Mouse (Mus musculus) thymus, adult 2 months (tissue): ENCODE data around the gene Gm15557.
"Not testable (repeated sequence)": the region's sequence is repeated elsewhere in the genome, so short reads cannot be mapped to it uniquely, and the experiment has no call there.

Source experiments
- CTCF ChIP-seq: fragments of 200-500 bp; IDR thresholded peaks from 2 replicates; pipeline ENCODE4 v1.5.1; 2012; ENCODE audit warnings: mild to moderate bottlenecking, control low read depth, low read length, moderate library complexity, borderline replicate concordance; ENCODE audit not compliant: control insufficient read depth, poor library complexity, insufficient read depth; ENCODE audit errors: extremely low read depth
- POLR2A ChIP-seq: fragments of 200-500 bp; IDR thresholded peaks from 2 replicates; pipeline ENCODE4 v1.6.1; 2012; ENCODE audit warnings: mild to moderate bottlenecking, low read length, control low read depth, moderate library complexity; ENCODE audit not compliant: control insufficient read depth, poor library complexity, insufficient read depth; ENCODE audit errors: extremely low read depth

DNA sequence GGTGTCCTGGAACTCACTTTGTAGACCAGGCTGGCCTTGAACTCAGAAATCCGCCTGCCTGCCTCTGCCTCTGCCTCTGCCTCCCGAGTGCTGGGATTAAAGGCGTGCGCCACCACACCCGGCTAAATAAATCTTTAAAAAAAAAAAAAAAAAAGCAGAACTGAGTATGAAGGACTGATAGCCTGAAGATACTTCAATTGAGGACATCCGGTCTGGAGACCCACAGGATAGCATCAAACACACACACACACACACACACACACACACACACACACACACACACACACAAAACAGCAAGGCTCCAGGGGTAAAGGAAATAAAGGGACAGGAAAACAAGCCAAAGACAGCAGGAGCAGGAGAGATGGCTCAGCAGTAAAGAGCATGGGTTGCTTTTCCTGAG is 15.3 kb upstream of the Gm15557 start:
- TF ChIP-seq CTCF, POLR2A: not testable (repeated sequence)
